Mouse (Mus musculus): ENCODE measurements around the gene Lypd4.

DNA sequence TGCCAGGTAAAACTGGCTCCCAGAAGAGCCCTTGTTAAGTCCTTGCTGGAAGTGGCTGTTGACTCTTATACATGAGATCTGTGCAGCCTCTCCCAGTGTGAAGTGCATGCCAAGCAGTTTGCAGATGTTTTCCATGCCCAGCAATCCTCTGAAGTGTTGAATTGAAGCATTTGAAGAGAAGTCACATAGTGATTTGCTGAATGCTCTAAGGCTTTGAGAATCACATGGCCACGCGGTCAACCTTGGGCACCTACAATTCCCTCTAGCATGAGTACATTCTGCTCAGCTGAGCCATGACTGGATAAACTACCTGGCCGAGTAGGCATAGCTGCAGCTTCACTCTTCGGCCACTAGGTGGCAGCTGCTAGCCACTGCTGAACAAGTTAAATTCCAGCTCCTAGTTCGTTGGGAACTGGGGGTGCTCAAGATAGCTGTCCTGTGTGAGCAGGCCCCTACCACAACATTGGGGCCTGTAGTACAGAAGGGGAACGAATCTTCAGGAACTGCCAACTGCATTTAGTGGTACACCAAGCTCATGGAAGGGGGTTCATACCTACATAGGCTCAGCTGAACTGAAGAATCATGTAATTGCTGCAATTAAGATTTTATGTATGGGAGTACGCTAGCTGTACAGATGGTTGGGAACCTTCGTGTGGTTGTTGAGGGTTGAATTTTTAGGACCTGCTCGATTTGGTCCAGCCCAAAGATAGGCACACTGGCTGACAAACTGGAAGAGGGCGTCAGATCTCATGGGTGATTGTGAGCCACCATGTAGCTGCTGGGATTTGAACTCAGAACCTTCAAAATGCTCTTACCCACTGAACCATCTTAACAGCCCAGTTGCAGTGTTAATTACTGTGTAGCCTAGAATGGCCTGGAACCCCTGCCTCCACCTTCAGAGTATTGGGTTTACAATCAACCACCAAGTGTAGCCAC is 20.8 kb upstream of the Lypd4 start:
- TF ChIP-seq CTCF (IDR thresholded peaks at IDR 0.05; ENCODE audit: control insufficient read depth, insufficient read depth, insufficient replicate concordance, low read depth, low read length) (peak; percentile 95; the same call in 1 of the 2 replicates), POLR2A (IDR thresholded peaks at IDR 0.05; ENCODE audit: control insufficient read depth, low read depth, low read length) (no peak)
